Mouse (Mus musculus): Measurements from ENCODE around the gene Lama2.

- TF ChIP-seq CTCF (IDR thresholded peaks at IDR 0.05; ENCODE audit: borderline replicate concordance, extremely low read depth, insufficient read depth, insufficient read length) (no peak), POLR2A (IDR thresholded peaks at IDR 0.05; ENCODE audit: borderline replicate concordance, extremely low read depth, insufficient read depth, insufficient read length, poor library complexity, severe bottlenecking) (no peak)
These were observed 577.7 kb downstream of the Lama2 start for GRCm38 (mm10) chr10:27041812-27042211.

All from brain, embryonic 14.5 days (tissue).